Mouse (Mus musculus) kidney, adult 9 months (tissue): ENCODE results near the gene Chd2.
"Not testable (repeated sequence)": the region's sequence is repeated elsewhere in the genome, so short reads cannot be mapped to it uniquely, and the experiment has no call there.

Experiments used
- DNase-seq: peaks from one replicate; pipeline ENCODE4 v3.0.0; 2022

The Chd2 gene

DNA sequence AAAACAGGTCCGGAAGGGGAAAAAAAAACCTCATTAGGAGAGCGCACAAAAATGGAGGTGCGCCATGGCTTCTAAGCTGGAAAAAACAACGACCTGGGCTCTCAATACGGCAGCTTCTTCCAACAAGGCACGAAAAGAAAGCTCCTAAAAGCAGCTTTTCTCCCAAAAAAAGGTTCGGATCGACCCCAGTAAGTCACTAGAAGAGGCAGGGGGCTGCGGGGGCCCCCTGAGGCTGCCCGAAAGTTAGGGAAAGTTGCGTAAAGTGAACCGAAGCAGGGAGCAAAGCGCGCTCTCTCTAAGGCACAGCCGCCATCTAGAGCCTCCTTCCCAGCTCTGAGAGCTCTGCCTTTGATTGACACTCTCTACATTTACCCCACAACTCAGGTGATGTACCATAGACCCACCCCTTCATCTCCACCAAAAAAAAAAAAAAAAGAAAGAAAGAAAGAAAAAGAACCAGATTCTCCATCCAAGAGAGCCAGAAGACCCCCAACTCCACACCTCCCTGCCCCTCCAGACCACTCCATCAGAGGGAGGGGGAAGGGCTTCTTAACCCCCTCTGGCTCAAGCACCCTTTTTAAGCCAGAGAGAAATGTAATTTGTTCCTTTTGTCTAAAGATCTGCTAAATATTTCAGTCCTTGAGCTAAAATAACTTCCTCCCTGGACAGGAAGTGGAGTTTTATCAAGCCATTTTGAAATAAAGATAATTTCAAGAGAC lies at the start of gene Chd2:
Gene Chd2, minus strand, starts transcription at position 419 of the 719 bp plus-strand sequence.
- peak; percentile 79 for DNase-seq

DNA sequence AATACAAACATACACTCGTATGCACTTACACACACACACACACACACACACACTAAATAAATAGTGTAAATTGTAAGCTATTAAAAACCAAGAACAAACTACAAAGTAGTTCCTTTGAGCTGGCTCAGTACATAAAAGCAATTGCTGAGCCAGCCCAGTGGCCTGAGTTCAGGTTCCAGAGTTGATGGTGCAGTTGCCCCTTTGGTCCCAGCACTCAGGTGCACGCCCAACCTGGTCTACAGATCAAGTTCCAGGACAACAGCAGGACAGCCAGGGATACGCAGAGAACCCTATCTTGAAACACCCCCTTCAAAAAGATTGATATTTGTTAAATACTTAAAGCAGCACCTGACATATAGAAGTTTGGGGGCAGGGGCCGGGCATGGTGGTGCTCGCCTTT lies 49.1 kb upstream of the Chd2 start:
- no peak for DNase-seq

DNA sequence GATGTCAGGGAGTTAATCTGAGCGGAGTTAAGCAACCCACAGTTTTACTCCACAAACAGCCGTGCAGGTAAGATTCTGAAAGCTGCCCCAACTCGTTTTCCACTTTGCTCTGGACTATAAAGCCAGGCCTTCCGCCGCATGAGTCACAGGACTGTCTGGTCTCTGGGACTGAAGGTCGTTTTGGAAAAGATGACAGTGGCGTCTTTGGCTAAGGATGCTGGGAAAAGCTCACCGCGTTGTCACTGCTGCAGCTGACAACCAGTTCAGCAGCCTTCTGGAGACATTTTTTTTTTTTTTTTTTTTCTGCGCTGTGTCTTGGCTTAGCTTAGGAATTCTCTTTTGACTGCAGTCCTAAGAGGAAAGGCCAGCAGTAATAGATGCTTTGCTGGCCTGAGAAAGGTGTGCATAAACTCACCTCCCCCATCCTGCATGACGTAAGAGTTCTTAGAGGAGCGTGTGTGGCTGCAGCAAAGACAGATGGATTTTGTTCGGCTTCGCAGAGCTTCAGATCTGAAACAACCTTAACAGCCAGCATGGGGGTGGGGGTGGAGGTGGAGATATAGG lies 47.7 kb upstream of the Chd2 start:
- DNase-seq = peak; percentile 75

DNA sequence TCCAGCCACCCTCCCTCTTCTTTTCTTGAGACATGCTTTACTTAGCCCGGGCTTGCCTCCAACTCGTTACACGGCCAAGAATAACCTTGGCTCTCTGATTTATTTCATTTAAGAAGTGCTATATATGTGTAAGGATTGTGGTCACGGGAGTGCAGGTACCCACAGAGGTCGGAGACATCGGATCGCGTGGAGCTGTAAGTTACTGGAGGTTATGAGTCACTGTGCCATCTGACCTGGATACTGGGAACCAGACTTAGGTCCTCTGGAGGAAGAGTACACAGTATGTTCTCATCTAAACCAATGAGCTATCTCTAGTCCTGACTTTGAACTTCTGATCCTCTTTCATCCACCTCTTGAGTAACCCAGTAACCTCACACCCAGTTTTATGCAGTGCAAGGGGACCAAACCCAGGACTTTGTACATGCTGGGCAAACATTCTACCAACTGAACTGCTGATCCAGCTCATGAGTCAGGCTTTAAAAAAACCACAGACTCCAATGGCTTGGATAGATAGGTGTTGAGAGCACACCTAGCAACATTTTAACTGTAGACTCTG lies 46.8 kb upstream of the Chd2 start:
- DNase-seq = peak; percentile 94

DNA sequence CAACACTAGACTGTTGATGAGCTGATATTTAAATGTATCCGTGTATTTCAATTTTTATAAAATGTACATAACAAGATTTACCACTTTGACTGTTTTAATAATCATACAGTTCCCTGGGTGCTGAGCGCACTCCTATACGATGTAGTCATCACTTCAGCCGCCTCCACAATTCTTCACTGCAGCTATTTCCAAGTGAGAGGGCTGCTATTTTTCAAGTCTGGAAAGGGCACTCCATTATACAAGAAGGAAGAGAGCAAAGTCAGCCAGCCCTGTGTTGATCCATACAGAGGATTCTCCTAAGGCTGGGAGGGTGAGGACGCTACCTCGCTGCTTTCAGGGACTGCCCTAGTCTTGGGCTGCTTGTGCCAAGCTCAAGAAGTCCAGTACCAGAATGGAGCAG lies 45.1 kb upstream of the Chd2 start:
- DNase-seq = no peak

DNA sequence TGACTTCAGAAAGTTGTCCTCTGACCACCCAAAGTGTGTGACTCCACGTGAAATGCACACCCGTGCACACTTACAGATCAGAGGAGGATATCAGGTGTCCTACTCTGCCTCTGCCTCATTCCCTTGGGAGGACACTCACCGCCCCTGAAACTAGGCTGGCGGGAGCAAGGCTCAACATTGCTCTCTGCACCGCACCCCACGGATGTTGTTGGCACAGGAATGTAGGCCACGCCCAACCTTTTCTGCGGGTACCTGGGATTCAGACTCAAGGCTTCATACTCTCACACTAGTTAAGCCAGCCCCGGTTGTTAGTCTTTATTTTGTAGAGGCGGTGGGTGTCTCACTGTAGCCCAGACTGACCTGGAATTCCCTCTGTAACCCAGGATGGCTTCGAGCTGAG lies 44.6 kb upstream of the Chd2 start:
- DNase-seq = no peak

DNA sequence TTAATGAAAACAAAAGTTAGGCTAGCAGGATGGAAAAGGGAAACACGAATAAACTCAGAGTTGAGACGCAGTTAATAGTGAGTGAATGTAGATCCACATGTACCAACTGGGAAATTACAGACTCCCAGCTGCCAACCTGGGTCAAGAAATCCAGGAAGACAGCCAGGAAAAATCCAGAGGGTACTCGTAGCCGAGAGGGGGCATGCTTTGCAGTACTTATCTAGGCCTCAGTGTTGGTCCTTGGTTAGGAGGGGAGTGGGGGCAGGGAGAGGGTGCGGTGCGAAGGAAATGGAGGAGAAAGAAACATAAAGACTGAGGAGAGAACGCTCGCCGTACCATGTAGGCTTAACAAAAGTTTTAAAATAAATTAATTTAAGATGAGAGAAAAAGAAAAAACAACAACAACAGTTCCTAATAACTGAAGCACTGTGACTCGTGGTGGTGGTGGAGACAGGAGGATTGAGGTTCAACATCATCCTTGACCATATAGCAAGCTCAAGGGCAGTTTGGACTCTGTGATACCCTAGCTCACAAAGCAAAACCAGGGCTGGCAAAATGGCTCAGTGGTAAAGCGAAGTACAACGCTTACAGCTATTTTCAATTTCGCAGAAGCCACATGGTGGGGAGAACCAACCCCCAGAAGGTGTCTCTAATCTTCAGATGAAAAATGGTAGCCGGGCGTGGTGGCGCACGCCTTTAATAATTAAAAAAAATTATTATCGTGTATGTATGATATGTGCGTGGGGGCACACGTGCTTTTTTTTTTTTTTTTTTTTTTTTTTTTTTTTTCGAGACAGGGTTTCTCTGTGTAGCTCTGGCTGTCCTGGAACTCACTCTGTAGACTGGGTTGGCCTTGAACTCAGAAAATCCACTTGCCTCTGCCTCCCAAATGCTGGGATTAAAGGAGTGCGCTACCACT lies 43.7 kb upstream of the Chd2 start:
- no peak for DNase-seq

DNA sequence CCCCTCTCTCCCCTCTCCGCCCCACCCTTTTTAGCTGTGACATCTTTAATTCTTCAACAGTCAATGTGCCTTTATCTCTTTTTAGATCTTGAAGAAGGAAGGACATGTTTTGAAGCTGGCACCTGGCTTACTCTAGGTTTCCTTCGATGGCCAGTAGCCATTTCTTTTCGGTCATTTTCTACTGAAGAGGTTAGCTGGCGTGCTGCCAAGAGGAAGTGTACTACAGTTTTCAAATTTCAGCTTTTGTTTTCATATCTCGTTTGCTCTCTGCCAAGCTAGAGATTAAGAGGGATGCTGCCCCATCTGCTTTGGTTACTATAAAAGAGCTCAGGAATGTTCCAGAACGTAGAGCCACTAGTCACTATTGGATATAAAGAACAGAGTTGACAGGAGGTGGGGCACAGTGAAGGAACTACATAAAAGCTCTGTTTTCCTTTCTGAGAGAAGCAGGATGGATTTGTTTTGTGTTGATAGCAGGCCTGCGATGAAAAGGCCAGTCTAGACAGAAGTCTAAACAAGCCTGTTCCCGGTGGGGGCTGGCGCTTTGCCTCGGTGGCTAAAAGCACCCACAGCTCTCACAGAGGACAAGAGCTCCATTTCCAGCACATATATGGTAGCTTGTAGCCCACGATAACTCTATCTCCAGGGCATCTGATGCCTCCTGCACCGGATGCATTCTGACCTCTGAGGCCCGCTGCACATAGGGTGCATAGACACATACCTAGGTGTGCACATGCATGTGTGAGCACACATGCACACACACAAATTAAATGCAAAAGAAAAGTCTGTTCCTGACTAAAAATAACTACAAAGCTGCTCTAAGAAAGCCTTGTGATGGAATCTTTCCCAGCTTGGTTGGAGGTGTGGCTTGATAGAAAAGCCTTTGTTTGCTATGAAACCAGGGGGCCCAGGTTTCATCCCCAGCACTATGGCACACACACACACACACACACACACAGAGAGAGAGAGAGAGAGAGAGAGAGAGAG lies 42.7 kb upstream of the Chd2 start:
- DNase-seq = peak; percentile 69

DNA sequence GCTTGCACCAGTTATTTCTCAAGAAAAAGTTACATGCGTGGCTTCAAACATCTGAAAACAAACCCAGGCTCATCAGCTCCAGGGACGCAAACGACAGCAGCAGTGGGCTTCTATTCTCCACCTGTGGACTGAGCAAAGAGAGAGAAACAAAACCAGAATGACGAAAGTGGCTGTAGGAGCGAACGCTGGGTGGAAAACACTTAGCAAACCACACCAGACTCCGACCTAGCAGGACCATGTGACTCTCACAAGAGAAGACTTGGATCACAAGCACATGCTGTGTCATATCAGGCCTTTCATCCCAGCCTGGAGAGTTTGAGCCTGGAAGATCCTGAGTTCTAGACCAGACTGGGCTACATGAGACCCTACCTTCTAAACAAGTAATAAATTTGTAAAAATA lies 41.8 kb upstream of the Chd2 start:
- DNase-seq = no peak

DNA sequence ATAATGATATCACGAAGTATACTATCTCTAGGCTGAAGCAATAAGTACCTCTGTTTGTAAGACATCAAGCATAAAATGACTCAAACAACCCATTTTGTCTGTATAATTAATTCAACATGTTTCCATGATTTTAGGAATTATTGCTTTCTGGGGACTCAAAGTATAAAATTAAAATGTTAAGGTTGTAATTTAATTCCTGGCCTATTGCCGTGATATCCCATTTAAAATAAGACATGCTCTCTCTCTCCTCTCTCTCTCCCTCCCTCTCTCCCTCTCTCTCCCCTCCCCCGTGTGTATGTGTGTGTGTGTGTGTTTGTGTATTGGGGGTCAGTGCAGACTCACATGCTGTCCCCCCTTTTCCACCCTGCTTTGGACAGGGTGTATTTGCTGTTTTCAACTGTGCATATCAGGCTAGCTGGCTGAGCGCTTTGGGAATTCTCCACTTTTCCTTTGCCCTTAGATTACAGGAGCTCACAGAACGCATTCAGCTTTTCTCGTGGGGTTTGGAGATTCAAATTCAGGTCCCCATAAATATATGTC lies 40.3 kb upstream of the Chd2 start:
- DNase-seq = no peak

DNA sequence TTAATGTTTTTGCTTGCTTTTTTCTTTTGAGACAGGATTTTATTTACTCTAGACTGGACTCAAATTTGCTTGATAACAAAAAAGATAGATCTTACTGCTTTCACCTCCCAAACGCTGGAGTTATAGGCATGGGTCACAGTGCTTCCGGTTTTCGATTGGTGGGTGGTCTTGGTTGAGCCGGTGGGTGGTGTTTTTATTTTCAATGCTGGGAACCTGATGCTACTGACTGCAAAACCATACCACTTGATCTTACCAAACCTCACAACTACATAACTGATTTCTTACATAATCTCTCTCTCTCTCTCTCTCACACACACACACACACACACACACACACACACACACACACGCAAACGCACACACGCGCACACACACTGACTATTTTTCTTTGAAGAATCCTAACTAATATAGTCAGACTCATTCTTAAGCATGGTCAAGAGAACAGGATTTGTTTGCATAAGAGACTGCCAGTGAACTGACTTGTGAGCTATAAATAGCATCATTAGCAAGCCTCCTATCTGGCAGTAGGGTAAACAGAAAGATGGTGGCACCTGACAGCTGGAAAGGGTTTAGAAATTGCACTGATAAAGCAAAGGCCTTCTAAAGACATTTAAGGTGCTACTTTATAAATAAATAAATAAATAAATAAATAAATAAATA lies 37.6 kb upstream of the Chd2 start:
- no peak for DNase-seq

DNA sequence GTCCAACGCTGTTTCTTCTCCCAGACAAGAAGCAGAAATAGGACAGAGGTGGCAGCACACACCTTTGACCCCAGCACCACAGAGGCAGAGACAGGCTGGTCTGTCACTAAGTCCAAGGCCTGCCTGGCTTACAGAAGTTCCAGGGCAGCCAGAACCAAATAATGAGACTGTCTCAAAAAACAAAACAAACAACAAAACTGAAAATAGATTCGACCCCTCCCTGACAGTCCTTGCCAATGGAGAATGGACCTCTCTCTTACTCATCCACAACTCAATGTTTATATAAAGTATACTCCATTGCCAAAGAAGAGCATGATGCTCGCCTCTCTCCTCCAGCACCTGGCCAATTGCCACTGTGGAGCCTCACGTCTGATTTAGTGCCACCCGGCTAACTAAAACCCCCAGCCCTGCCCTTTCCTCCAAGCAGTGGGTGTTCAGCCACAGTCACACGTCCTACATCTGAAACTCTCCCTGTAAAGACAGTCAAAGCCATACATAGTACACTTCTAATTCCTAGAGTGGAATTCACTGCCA lies 36.3 kb upstream of the Chd2 start:
- DNase-seq = peak; percentile 64

DNA sequence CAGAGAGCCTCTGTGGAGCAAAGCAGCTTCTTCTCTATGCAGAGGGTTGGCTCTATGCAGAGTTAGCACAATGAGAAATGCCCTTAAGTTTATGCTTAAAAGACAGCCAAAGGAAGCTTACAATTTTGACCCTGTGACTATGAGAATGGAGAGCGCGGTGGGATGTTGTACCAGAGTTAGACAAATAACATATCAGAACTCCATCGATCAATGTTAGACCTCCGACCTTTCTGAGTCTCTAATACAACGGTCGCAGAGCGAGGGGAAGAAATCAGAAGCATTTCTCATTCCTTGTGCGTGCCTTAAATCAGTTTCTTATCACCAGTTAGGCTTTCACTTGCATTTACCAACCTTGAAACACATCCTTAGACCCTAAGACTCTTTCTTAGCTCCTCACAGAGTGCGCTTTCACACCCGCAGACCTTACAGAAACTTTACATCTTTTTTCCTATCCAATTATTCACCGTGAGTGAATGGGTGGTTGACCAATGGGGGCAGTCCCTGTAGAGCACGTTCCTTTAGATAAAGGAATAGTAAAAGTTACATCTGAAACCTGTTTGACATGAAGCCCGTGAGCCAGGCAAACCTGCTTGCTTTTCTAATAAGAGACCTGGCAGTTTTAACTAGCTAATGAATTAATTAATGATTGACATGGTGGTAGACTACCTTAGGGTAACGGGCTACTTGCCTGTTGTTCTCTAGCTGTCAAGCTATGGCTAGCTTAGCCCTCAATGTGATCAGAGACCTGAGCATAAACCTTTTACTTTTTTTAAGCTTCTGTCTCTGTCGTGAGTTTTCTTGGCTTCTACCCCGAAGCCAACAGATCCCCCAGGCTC lies 34.7 kb upstream of the Chd2 start:
- peak; percentile 80 for DNase-seq

DNA sequence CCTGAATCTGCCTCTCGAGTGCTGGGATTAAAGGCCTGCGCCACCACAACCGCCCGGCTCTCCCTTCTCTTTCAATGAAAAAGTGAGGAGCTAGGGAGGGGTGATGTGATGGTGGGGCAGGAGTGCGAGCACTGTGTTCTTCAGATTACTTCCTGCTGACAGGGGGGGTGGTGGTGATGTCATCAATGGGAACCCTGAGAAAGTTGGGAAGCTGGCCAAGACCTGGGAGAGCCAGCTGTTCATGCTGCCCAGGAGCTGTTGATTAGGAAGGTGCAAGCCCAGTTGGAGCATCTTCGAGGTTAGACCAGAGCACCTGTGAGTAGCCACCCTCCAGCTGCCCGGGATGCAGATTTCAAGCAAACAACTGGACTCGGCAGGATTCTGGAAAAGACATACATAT lies 33.6 kb upstream of the Chd2 start:
- no peak for DNase-seq

DNA sequence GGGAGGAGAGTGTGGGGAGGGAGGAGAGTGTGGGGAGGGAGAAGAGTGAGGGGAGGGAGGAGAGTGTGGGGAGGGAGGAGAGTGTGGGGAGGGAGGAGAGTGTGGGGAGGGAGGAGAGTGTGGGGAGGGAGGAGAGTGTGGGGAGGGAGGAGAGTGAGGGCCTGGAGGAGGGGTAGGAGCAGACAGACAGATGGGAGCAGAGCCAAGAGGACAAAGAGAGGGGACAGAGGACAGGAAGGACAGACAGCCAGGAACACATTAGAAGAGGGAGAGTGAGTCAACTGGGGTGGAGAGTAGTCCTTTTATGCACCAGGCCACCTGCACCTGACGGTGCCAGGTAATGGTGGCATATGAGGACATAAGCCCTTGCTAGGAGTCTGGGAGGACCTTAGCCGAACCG lies 33.0 kb upstream of the Chd2 start:
- not testable (repeated sequence) for DNase-seq

DNA sequence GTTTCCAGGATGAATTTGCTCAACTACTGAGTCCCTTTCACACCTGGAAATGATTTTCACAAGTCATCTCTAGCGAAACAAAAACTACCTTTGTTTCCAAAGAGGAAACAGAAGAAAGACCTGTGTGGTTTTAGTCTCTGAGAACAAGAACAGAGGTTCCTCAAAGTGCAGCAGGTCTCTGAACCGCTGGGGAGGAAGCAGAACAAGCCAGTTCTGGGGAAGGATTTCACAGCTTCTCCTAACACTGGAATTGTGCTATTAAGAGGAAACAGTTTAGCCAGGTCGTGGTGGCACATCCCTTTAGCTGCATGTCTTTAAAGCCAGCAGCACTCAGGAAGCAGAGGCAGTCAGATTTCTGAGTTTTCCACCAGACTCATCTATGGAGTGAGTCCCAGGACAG lies 30.9 kb upstream of the Chd2 start:
- DNase-seq = no peak

DNA sequence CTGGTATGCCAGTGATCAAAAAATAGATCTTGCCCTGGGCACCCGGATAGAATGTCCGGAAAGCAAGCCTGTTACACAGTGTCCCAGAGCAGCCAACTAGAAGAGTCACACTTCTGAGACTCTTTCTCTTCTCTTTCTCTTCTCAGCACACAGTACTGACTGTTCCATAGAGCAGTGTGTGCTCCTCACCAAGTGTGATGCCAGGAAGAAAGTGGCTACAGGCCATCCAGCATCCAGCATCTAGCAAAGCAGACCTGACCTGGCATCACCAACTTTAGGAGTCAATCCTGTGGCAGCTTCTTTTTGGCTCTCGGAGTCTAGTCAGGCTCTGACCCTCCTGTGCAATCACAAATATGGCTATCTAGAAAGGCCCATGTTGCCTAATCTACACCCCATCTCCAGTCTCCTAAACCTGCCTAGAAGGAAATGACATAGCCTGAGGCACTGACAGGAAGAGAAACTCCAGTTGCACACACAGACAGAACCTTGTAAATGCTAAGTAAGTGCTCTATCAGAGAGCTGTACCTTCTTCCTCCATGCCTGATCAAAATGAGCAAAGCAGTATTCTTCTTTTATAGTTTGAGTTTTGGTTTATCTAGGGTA lies 27.3 kb upstream of the Chd2 start:
- no peak for DNase-seq

DNA sequence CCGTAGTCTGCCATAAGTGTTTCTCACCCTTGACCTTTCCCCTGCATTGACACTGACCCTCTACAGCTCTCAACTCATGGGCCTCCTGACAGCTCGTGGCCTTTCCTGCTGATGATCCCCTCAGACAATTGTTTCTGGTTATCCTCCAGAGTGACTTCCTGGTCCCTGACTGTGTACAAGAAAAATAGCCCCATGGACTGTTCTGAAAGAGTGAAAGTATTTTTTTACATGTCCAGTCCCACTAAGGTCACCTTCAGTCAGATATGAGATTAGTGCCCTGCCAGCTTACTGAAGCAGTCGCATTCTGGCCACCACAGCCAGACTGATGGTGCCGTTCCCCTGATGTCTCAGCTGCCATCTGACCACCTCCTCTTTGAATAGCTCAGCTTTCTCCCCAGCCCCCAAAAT lies 26.1 kb upstream of the Chd2 start:
- peak; percentile 44 for DNase-seq

DNA sequence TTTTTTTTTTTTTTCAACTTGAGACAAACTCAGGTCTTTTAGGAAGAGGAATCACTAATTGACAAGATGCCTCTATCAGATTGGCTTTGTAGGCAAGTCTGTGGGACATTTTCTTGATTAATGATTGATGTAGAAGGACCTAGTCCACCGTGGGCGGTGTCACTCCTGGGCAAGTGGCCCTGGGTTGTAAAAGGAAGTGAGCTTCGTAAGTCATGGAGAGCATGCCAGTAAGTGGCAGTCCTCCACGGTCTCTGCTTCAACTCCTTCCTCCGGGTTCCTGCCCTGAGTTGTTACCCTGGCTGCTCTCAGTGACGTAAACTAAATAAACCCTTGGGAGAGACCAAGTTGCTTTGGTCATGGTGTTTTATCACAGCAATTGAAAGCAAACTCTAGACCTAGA lies 22.5 kb upstream of the Chd2 start:
- peak; percentile 90 for DNase-seq
